Mouse (Mus musculus): ENCODE measurements around the gene Csrp2. TPM values are rescaled to one million over a fixed set of nuclear protein-coding genes. Genes with fewer than 3 reads are reported as not detected.

Csrp2 gene
- polyA plus RNA-seq, 1 experiment from 2014 or later: 150 TPM

DNA sequence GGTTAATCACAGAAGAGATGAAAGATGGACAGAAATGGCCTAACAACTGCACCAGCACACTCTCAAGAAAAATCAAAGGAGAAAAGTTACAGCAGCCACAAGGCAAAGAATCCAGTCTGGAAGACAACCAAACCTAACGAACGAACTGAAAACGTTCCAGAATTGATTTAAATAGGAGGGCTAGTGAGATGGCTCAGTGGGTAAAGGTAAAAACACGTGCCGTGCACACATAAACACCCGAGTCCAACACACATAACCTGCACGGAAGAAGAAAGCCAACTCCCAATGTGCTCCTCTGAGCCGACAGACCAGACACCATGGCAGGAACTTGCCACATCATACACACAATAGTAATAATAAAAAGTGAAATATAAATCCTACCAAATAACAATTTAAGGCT, 32.7 kb downstream of the Csrp2 start:
- Histone ChIP-seq H3K9ac (no peak overlapping the region), H3K27ac (no peak overlapping the region), H3K4me1 (no peaks in the 10 kb centered on the region), H3K36me3 (peaks cover 31% of the 10 kb centered on the region), H3K4me2 (replicated peaks) (no peak overlapping the region), H3K27me3 (replicated peaks) (no peaks in the 10 kb centered on the region), H3K4me3 (no peak overlapping the region), H3K9me3 (no peaks in the 10 kb centered on the region)
- WGBS: 95% methylated on average over 8 of the region's 8 CpGs
- ATAC-seq (ENCODE audit: low FRiP score, low read depth): no peak

DNA sequence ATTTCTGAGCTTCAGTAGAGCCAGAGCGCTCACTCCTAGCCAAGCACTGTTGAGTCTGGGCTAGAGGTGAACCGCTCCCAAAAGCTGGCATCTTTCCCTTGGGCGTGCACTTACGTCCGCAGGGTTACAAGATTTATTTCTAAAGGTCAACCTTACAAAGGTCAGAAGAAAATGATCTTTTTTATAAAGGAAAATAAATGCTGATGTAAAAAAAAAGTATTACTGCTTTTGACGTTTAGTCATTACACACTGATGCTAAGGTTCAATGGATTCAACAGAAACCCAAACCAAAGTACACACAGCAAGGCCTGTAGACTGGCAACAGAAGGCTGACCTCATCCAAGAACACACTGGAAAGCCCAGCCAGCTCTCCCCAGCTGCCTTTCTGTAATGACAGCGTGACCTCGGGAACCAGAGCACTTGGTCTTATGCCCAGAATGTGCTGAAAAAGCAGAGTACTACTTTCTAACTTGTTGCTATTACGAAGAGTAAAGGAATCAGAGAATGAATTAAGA, 33.4 kb downstream of the Csrp2 start:
- H3K27me3 ChIP-seq (replicated peaks): no peaks in the 10 kb centered on the region
- WGBS: 79% methylated on average over 9 of the region's 9 CpGs
- no peak overlapping the region for H3K4me3 ChIP-seq
- peaks cover 25% of the 10 kb centered on the region for H3K36me3 ChIP-seq
- H3K9ac ChIP-seq: no peak overlapping the region
- H3K4me2 ChIP-seq (replicated peaks): no peak overlapping the region
- no peaks in the 10 kb centered on the region for H3K9me3 ChIP-seq
- no peaks in the 10 kb centered on the region for H3K4me1 ChIP-seq
- H3K27ac ChIP-seq: no peak overlapping the region
- no peak for ATAC-seq (ENCODE audit: low FRiP score, low read depth)

DNA sequence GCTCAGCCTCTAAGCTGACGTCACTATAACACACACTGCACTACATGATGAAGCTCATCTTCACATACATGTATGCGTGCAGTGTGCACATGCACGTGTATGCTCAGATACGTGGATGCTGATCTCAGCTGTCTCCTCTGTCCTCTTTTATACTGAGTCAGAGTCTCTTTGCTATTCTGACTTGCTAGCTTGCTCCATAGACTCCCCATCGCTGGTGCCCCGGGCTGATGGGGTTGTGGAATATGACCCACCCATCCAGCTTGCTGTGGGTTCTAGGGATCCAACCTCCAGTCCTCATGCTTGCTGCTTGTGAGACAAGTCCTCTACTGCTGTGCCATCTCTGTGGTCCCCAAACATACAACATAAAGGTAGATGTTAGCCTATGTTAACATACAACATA, 39.3 kb downstream of the Csrp2 start:
- Histone ChIP-seq H3K9me3 (no peaks in the 10 kb centered on the region), H3K36me3 (peaks cover 22% of the 10 kb centered on the region), H3K4me2 (replicated peaks) (no peak overlapping the region), H3K27me3 (replicated peaks) (no peaks in the 10 kb centered on the region), H3K9ac (no peak overlapping the region), H3K4me1 (no peaks in the 10 kb centered on the region), H3K4me3 (no peak overlapping the region), H3K27ac (no peak overlapping the region)
- no peak for ATAC-seq (ENCODE audit: low FRiP score, low read depth)
- 98% methylated on average over 6 of the region's 6 CpGs for WGBS

DNA sequence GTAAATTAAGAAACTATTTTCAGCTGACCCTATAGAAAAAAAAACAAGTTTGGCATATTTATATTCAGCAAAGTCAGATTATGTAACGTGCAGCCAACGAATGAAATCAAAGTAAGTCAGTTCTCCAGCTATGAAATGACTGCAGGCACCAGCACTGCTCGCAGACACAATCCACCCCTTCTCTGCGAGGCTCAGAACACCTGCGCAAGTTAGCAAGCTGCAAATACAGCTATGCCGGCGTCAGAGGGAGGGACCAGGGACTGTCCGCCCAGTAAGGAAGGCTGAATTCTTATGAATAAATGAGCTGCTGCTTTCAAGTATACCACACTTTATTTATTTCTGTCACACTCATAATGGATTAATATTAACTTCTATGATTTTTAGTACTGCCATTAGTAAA, 40.2 kb downstream of the Csrp2 start:
- 95% methylated on average over 8 of the region's 8 CpGs for WGBS
- H3K4me2 ChIP-seq (replicated peaks): no peak overlapping the region
- no peak overlapping the region for H3K9ac ChIP-seq
- ATAC-seq (ENCODE audit: low FRiP score, low read depth): no peak
- no peak overlapping the region for H3K4me3 ChIP-seq
- no peak overlapping the region for H3K27ac ChIP-seq
- no peaks in the 10 kb centered on the region for H3K27me3 ChIP-seq (replicated peaks)
- H3K36me3 ChIP-seq: peaks cover 22% of the 10 kb centered on the region
- no peaks in the 10 kb centered on the region for H3K4me1 ChIP-seq
- H3K9me3 ChIP-seq: no peaks in the 10 kb centered on the region

DNA sequence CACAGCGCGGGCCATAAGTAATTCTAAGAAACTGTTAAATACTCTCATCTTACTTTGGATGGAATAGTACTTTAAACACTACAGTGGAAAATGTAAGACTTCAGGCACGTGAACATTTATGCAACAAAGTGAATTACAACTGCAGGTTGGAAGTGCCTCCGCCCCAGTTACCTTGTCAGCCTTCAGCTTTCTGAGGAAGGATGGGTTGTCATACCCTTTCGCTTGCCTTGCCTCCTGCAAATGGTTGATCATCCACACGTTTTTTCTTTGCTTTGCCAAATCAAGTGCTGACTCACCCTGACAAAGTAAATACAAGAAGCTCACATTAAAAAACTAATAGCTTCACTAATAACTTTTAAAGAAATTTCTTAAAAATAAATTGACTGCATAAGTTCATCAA, 41.3 kb downstream of the Csrp2 start:
- Histone ChIP-seq H3K9ac (no peak overlapping the region), H3K9me3 (no peaks in the 10 kb centered on the region), H3K36me3 (peaks cover 11% of the 10 kb centered on the region), H3K4me2 (replicated peaks) (no peak overlapping the region), H3K27ac (no peak overlapping the region), H3K27me3 (replicated peaks) (no peaks in the 10 kb centered on the region), H3K4me3 (no peak overlapping the region), H3K4me1 (no peaks in the 10 kb centered on the region)
- WGBS: 91% methylated on average over 6 of the region's 6 CpGs
- ATAC-seq (ENCODE audit: low FRiP score, low read depth): no peak

DNA sequence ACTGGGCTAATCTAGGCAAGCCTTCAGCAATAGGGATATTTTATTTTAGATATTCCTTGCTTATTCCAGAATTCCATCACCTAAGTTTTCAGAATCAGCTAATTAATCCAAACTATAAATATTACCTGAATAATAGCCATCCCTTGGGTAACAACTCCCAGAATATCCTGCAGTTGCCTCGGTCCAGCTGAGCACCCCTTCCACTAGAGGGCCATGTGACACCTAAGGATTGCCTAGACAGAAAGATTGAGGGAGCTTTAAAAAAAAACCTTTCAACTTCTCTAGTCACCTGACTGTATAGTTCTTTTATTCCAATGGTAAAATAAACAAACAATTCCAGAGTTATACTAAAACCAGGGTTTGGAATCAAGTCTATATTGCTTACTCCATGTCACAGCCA, 42.6 kb downstream of the Csrp2 start:
- H3K27ac ChIP-seq: no peak overlapping the region
- WGBS: 52% methylated on average over 1 of the region's 1 CpGs
- peaks cover 15% of the 10 kb centered on the region for H3K36me3 ChIP-seq
- H3K4me3 ChIP-seq: no peak overlapping the region
- no peaks in the 10 kb centered on the region for H3K4me1 ChIP-seq
- ATAC-seq (ENCODE audit: low FRiP score, low read depth): no peak
- no peak overlapping the region for H3K4me2 ChIP-seq (replicated peaks)
- no peaks in the 10 kb centered on the region for H3K27me3 ChIP-seq (replicated peaks)
- H3K9ac ChIP-seq: no peak overlapping the region
- H3K9me3 ChIP-seq: no peaks in the 10 kb centered on the region

DNA sequence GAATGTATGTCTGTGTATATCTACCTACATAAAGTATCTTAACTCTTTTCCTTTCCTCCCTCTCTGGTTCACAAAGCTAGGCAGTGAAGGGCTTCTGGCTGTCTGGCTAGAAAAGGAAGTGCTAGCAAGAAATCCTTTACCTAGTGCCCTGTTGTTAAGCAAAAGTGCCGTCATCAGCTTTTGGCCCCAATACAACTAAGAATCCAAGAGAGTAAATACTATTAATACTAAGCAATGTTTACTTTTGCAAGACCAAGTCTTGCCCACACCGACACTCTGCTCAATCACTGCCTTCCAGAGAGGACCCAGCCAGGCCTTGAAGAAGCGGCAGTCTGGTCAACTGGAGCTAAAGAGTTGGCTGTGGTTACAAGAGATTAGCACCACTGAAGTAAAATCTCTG, 51.5 kb downstream of the Csrp2 start:
- Histone ChIP-seq H3K4me2 (replicated peaks) (no peak overlapping the region), H3K4me3 (no peak overlapping the region), H3K9me3 (no peaks in the 10 kb centered on the region), H3K4me1 (no peaks in the 10 kb centered on the region), H3K27me3 (replicated peaks) (no peaks in the 10 kb centered on the region), H3K9ac (no peak overlapping the region), H3K27ac (no peak overlapping the region), H3K36me3 (peaks cover 26% of the 10 kb centered on the region)
- ATAC-seq (ENCODE audit: low FRiP score, low read depth): no peak
- WGBS: 88% methylated on average over 3 of the region's 3 CpGs

DNA sequence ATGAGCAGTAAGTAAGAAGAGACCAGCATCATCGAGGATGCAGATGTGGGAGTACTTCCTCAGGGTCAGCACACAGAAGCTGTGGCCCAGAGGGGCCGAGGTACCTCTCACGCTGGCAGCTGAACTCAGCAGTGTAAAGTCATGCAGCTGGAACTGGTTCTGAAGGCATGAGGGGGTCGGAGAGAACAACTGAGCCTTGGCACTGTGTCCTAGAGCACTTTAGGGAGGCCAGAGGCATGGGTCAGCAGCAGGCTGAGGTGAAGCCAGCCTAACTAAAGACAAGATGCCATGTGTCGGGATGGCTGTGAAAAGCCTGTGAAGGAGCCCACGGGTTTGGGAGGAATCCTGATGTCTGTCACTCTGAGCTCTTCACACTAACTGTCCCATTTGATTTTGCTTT, 51.9 kb downstream of the Csrp2 start:
- ATAC-seq (ENCODE audit: low FRiP score, low read depth): no peak
- H3K4me2 ChIP-seq (replicated peaks): no peak overlapping the region
- H3K9me3 ChIP-seq: no peaks in the 10 kb centered on the region
- no peak overlapping the region for H3K4me3 ChIP-seq
- no peaks in the 10 kb centered on the region for H3K4me1 ChIP-seq
- H3K9ac ChIP-seq: no peak overlapping the region
- WGBS: 87% methylated on average over 6 of the region's 6 CpGs
- no peak overlapping the region for H3K27ac ChIP-seq
- peaks cover 26% of the 10 kb centered on the region for H3K36me3 ChIP-seq
- no peaks in the 10 kb centered on the region for H3K27me3 ChIP-seq (replicated peaks)

DNA sequence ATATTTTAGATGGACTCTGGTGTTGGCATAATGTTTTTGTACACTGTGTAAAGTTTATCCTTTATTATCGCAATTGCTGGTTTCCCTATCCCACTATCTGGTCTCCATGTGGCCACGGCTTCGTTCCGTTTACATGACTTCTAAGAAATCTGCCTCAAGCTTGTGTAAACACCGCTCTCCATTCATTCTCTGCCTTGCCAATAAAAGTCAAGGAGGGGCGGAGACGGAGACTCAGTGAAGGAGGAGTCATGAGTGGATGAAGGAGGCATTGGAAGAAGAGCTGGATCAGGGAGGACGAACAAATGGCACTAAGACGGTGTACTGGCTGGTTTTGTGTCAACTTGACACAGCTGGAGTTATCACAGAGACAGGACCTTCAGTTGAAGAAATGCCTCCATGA, 52.4 kb downstream of the Csrp2 start:
- ATAC-seq (ENCODE audit: low FRiP score, low read depth): no peak
- WGBS: 78% methylated on average over 9 of the region's 9 CpGs

DNA sequence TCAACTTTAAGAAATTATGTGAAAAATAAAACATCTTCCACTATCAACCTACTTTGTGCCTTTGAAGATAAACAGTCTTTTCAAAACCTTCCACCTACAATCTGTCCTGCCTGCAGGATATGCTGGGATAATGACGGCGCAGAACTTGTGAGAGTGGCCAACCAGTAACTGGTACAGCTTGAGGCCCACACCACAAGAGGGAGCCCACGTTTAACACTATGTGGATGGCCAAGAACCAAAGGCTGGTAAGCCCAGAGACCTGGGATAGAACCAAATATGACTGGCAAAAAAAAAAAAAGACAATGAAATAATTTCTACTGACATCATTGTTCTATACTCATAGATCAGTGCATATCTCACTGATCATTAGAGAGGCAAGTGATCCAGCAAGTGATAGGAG, 54.9 kb downstream of the Csrp2 start:
- WGBS: 58% methylated on average over 3 of the region's 3 CpGs
- Histone ChIP-seq H3K4me2 (replicated peaks) (no peak overlapping the region), H3K36me3 (peaks cover 18% of the 10 kb centered on the region), H3K27me3 (replicated peaks) (no peaks in the 10 kb centered on the region), H3K9ac (no peak overlapping the region), H3K27ac (no peak overlapping the region), H3K9me3 (no peaks in the 10 kb centered on the region), H3K4me1 (no peaks in the 10 kb centered on the region), H3K4me3 (no peak overlapping the region)
- peak; percentile 63; the same call in 1 of the 2 replicates for ATAC-seq (ENCODE audit: low FRiP score, low read depth)

More for the DNA sequence above, 52.4 kb downstream of the Csrp2 start:
- Histone ChIP-seq H3K27me3 (replicated peaks) (no peaks in the 10 kb centered on the region), H3K9me3 (no peaks in the 10 kb centered on the region), H3K27ac (no peak overlapping the region), H3K4me3 (no peak overlapping the region), H3K4me1 (no peaks in the 10 kb centered on the region), H3K36me3 (peaks cover 24% of the 10 kb centered on the region), H3K9ac (no peak overlapping the region), H3K4me2 (replicated peaks) (no peak overlapping the region)

DNA sequence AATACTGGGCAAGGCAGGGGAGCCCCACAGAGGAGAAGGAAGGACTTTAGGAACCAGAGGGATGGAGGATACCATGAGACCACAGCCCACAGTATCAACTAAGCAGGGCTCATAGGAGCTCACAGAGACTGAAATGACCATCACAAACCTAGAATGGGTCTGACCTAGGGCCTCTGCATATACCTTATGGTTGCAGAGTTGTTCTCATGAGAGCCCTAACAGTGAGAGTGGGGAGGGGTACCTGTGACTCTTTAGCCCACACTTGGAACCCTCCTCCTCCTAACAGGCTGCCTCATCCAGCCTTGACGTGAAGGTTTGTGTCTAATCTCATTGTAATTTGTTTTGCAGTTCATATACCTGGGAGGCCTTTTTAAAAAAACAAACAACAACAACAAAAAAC, 55.3 kb downstream of the Csrp2 start:
- Histone ChIP-seq H3K4me2 (replicated peaks) (no peak overlapping the region), H3K27me3 (replicated peaks) (no peaks in the 10 kb centered on the region), H3K9me3 (no peaks in the 10 kb centered on the region), H3K4me1 (no peaks in the 10 kb centered on the region), H3K4me3 (no peak overlapping the region), H3K27ac (no peak overlapping the region), H3K9ac (no peak overlapping the region), H3K36me3 (peaks cover 16% of the 10 kb centered on the region)
- WGBS: 80% methylated on average over 1 of the region's 1 CpGs
- ATAC-seq (ENCODE audit: low FRiP score, low read depth): no peak

DNA sequence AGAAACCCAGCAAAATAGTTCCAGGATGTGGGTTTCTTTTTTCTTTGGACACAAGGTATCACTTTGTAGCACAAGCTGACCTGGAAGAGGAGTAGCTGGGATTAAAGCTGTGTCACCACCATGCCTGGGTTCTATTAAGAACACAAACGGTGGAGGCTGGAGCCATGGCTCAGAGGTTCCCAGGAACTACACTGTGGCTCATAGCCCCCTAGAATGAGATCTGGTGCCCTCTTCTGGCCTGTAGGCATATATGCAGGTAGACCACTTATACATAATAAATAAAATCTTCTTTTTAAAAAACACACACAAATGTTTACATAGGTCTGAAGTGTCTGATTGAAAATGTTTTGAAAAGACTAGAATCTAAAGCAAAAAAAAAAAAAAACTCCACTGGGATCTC, 56.5 kb downstream of the Csrp2 start:
- ATAC-seq (ENCODE audit: low FRiP score, low read depth): peak; percentile 65; the same call in 1 of the 2 replicates
- H3K4me2 ChIP-seq (replicated peaks): no peak overlapping the region

DNA sequence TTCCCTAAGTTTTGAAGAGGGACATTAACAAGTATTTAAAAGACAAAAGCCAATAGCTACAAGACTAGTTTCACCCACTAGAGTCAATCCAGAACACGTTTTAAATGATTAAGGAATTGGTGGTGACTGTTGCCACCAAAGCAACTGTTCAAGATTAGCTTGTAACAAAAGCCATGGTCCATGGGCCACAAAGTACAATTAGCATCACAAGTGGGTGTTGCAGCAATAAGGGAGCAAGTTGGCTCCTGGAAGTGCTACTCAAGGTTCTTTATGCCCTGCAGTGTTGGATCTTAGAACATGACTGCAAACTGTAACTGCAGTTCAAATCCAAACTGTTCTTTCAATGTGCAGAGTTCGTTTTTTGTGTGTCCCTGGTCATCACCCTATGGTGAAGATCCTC, 57.8 kb downstream of the Csrp2 start:
- no peaks in the 10 kb centered on the region for H3K4me1 ChIP-seq
- ATAC-seq (ENCODE audit: low FRiP score, low read depth): no peak
- no peak overlapping the region for H3K27ac ChIP-seq
- WGBS: 43% methylated on average over 2 of the region's 2 CpGs
- no peak overlapping the region for H3K4me3 ChIP-seq
- H3K9ac ChIP-seq: no peak overlapping the region
- no peaks in the 10 kb centered on the region for H3K9me3 ChIP-seq
- no peaks in the 10 kb centered on the region for H3K27me3 ChIP-seq (replicated peaks)
- peaks cover 13% of the 10 kb centered on the region; the same call in 1 of the 2 replicates for H3K36me3 ChIP-seq
- H3K4me2 ChIP-seq (replicated peaks): no peak overlapping the region

More for the DNA sequence above, 56.5 kb downstream of the Csrp2 start:
- Histone ChIP-seq H3K36me3 (peaks cover 17% of the 10 kb centered on the region), H3K4me3 (no peak overlapping the region), H3K9me3 (no peaks in the 10 kb centered on the region), H3K4me1 (no peaks in the 10 kb centered on the region), H3K27ac (no peak overlapping the region), H3K27me3 (replicated peaks) (no peaks in the 10 kb centered on the region), H3K9ac (no peak overlapping the region)
- 9% methylated on average over 1 of the region's 1 CpGs for WGBS

Data from neural tube, embryonic 12.5 days (tissue).